Mouse (Mus musculus) hindbrain, embryonic 13.5 days (tissue): Measurements from ENCODE around the gene Tmem86b. TPM values are rescaled to one million over a fixed set of nuclear protein-coding genes. Genes with fewer than 3 reads are reported as not detected.

Source experiments
- ATAC-seq: fragments of 200-750 bp; cut with Nextera tagmentation; 2 replicates; pipeline ENCODE4 v1.8.0; 2017; ENCODE audit warnings: moderate TSS enrichment; ENCODE audit not compliant: low FRiP score
- H3K27ac ChIP-seq: fragments of 300-500 bp; sonication (generic); 2 replicates; pipeline ENCODE4 v1.5.1; 2015; ENCODE audit warnings: inconsistent platforms, mild to moderate bottlenecking, moderate library complexity
- H3K27me3 ChIP-seq: fragments of 300-500 bp; sonication (generic); 2 replicates; pipeline ENCODE4 v1.6.1; 2015; ENCODE audit warnings: mild to moderate bottlenecking, inconsistent platforms
- H3K36me3 ChIP-seq: fragments of 300-500 bp; sonication (generic); 2 replicates; pipeline ENCODE4 v1.6.1; 2015; ENCODE audit warnings: mild to moderate bottlenecking, inconsistent platforms
- H3K4me1 ChIP-seq: fragments of 300-500 bp; sonication (generic); replicated peaks from 2 replicates; pipeline ENCODE4 v1.6.1; 2015; ENCODE audit warnings: inconsistent platforms
- H3K4me2 ChIP-seq: fragments of 300-500 bp; sonication (generic); 2 replicates; pipeline ENCODE4 v1.6.1; 2015; ENCODE audit warnings: inconsistent platforms, mild to moderate bottlenecking, moderate library complexity
- H3K4me3 ChIP-seq: fragments of 300-500 bp; sonication (generic); 2 replicates; pipeline ENCODE4 v1.5.1; 2015; ENCODE audit warnings: mild to moderate bottlenecking, inconsistent platforms
- H3K9ac ChIP-seq: fragments of 300-500 bp; sonication (generic); 2 replicates; pipeline ENCODE4 v1.6.1; 2015; ENCODE audit warnings: mild to moderate bottlenecking, inconsistent platforms
- H3K9me3 ChIP-seq: fragments of 300-500 bp; sonication (generic); 2 replicates; pipeline ENCODE4 v1.6.1; 2016; ENCODE audit warnings: inconsistent platforms
- WGBS: fragments of 180-500 bp; shearing (Covaris S2); methylation state at CpG from one replicate; pipeline ENCODE4 v1.1.7; 2015; 5-methylcytosine and 5-hydroxymethylcytosine counted together
- polyA plus RNA-seq: library from polyadenylated mRNA; unstranded; fragments of >200 nt; fragmentation: Nextera tagmentation; extraction: Ambion mirVana; gene quantifications from 2 replicates; pipeline ENCODE4 v1.2.1, GENCODE M21; 2015

The Tmem86b gene
- polyA plus RNA-seq, 1 experiment from 2014 or later = 3.8 TPM

GRCm38 (mm10) chr7:4646806-4647205 lies 15.6 kb upstream of the Tmem86b start:
- Histone ChIP-seq H3K9me3 (no peaks in the 10 kb centered on the region), H3K27me3 (no peaks in the 10 kb centered on the region), H3K36me3 (peaks cover 62% of the 10 kb centered on the region), H3K27ac (no peak overlapping the region), H3K4me2 (no peak overlapping the region), H3K4me1 (peaks cover 6% of the 10 kb centered on the region; the same call in 1 of the 2 replicates), H3K9ac (no peak overlapping the region), H3K4me3 (no peak overlapping the region)
- no peak for ATAC-seq
- 87% methylated on average over 3 of the region's 3 CpGs for WGBS

GRCm38 (mm10) chr7:4643225-4643624 lies 12.0 kb upstream of the Tmem86b start:
- Histone ChIP-seq H3K4me3 (no peak overlapping the region), H3K4me2 (no peak overlapping the region), H3K27ac (no peak overlapping the region), H3K27me3 (no peaks in the 10 kb centered on the region), H3K36me3 (peaks cover 91% of the 10 kb centered on the region), H3K9ac (no peak overlapping the region), H3K9me3 (no peaks in the 10 kb centered on the region), H3K4me1 (no peaks in the 10 kb centered on the region)
- no peak for ATAC-seq
- 95% methylated on average over 6 of the region's 6 CpGs for WGBS

DNA sequence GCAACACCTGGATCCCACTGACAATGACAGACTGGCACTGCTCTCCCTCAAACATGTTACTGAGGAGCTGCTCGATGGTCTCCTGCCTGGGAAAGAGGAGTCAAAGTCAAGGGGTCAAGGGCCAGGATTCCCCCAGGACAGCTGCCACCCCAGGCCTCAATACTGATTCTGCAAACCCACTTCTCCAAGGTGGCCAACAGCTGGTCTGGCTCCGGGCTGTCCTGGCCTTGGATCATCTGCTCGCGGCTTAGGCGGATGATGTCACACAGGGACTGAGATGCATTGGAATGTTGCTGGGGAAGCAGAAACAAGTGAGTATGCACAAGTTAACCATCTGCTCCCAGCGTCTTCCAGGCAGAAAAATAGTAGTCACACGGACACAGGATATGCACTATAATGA lies 10.7 kb upstream of the Tmem86b start:
- Histone ChIP-seq H3K27ac (no peak overlapping the region), H3K4me2 (no peak overlapping the region), H3K27me3 (no peaks in the 10 kb centered on the region), H3K4me3 (no peak overlapping the region), H3K36me3 (peaks cover 99% of the 10 kb centered on the region), H3K4me1 (no peaks in the 10 kb centered on the region), H3K9ac (no peak overlapping the region), H3K9me3 (no peaks in the 10 kb centered on the region)
- WGBS = 93% methylated on average over 7 of the region's 7 CpGs
- no peak for ATAC-seq

DNA sequence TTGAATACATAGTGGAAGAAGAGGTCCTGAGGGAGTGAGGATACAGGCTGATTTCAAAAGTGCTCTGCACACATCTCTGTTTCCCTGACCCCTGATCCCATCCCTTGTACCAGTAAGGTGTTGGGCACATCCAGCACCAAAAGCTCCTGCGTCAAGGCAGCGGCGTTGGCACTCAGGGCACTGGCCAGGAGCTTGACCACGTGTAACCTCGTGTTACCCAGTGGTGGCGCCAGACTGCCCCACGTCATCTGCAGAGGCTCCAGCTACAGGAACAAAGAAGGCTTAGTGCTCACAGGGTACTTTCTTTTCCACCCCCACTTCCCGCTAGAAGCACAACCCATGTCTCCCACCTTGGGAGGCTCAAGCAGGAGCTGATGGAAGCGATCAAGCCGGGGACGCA lies 9.9 kb upstream of the Tmem86b start:
- Histone ChIP-seq H3K27ac (no peak overlapping the region), H3K4me1 (no peaks in the 10 kb centered on the region), H3K9me3 (no peaks in the 10 kb centered on the region), H3K4me3 (no peak overlapping the region), H3K9ac (no peak overlapping the region), H3K4me2 (no peak overlapping the region), H3K27me3 (no peaks in the 10 kb centered on the region), H3K36me3 (peaks cover 98% of the 10 kb centered on the region)
- ATAC-seq = no peak
- WGBS = 82% methylated on average over 11 of the region's 11 CpGs

GRCm38 (mm10) chr7:4636179-4636578 lies 5.0 kb upstream of the Tmem86b start:
- no peaks in the 10 kb centered on the region for H3K4me1 ChIP-seq
- no peak overlapping the region for H3K9ac ChIP-seq
- WGBS = 87% methylated on average over 4 of the region's 4 CpGs
- no peak overlapping the region for H3K27ac ChIP-seq
- no peak overlapping the region for H3K4me2 ChIP-seq
- H3K36me3 ChIP-seq = peaks cover 91% of the 10 kb centered on the region
- ATAC-seq = no peak
- H3K9me3 ChIP-seq = no peaks in the 10 kb centered on the region
- no peaks in the 10 kb centered on the region for H3K27me3 ChIP-seq
- no peak overlapping the region for H3K4me3 ChIP-seq

- no peak overlapping the region for H3K4me3 ChIP-seq
- peaks cover 69% of the 10 kb centered on the region for H3K36me3 ChIP-seq
- no peak overlapping the region for H3K4me2 ChIP-seq
- no peaks in the 10 kb centered on the region for H3K4me1 ChIP-seq
- H3K27me3 ChIP-seq = no peaks in the 10 kb centered on the region
- no peak for ATAC-seq
- WGBS = 76% methylated on average over 1 of the region's 1 CpGs
- no peaks in the 10 kb centered on the region for H3K9me3 ChIP-seq
- H3K27ac ChIP-seq = no peak overlapping the region
- H3K9ac ChIP-seq = no peak overlapping the region
Measured at GRCm38 (mm10) chr7:4630198-4630597, 1.0 kb downstream of the Tmem86b start.

GRCm38 (mm10) chr7:4629586-4629985 lies 1.6 kb downstream of the Tmem86b start:
- no peak overlapping the region for H3K27ac ChIP-seq
- H3K9me3 ChIP-seq = no peaks in the 10 kb centered on the region
- no peak overlapping the region for H3K4me2 ChIP-seq
- ATAC-seq = no peak
- no peak overlapping the region for H3K9ac ChIP-seq
- no peak overlapping the region for H3K4me3 ChIP-seq
- peaks cover 64% of the 10 kb centered on the region for H3K36me3 ChIP-seq
- H3K27me3 ChIP-seq = no peaks in the 10 kb centered on the region
- 88% methylated on average over 5 of the region's 5 CpGs for WGBS
- no peaks in the 10 kb centered on the region for H3K4me1 ChIP-seq

- no peak for ATAC-seq
- WGBS = 91% methylated on average over 2 of the region's 2 CpGs
- H3K4me1 ChIP-seq = no peaks in the 10 kb centered on the region
- H3K9me3 ChIP-seq = no peaks in the 10 kb centered on the region
- no peak overlapping the region for H3K4me2 ChIP-seq
- no peak overlapping the region for H3K27ac ChIP-seq
- no peak overlapping the region for H3K9ac ChIP-seq
- no peaks in the 10 kb centered on the region for H3K27me3 ChIP-seq
- H3K36me3 ChIP-seq = peaks cover 31% of the 10 kb centered on the region
- no peak overlapping the region for H3K4me3 ChIP-seq
Measured at GRCm38 (mm10) chr7:4625928-4626327, 5.3 kb downstream of the Tmem86b start.

DNA sequence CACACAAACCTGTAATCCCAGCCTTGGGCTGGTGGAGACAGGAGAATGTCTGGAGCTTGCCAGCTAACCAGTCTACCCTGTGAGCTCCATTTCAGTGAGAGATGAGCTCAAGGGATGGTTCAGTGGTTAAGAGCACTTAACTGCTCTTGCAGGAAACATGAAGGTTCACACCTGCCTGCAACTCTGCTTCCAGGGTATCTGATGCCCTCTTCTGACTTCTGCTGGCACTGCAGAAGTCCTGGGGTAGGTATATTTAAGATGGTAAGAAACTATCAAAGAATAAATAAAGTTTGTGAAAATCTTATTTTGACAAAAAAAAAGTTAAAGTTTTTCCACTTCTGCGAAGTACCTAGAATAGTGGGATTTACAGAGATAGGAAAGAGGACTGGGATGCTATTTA lies 6.9 kb downstream of the Tmem86b start:
- 40% methylated on average over 1 of the region's 1 CpGs for WGBS
- no peaks in the 10 kb centered on the region for H3K27me3 ChIP-seq
- H3K9me3 ChIP-seq = no peaks in the 10 kb centered on the region
- H3K36me3 ChIP-seq = peaks cover 15% of the 10 kb centered on the region
- no peak overlapping the region for H3K4me2 ChIP-seq
- ATAC-seq = no peak
- H3K27ac ChIP-seq = no peak overlapping the region
- H3K4me3 ChIP-seq = no peak overlapping the region
- no peak overlapping the region for H3K9ac ChIP-seq
- no peaks in the 10 kb centered on the region for H3K4me1 ChIP-seq

DNA sequence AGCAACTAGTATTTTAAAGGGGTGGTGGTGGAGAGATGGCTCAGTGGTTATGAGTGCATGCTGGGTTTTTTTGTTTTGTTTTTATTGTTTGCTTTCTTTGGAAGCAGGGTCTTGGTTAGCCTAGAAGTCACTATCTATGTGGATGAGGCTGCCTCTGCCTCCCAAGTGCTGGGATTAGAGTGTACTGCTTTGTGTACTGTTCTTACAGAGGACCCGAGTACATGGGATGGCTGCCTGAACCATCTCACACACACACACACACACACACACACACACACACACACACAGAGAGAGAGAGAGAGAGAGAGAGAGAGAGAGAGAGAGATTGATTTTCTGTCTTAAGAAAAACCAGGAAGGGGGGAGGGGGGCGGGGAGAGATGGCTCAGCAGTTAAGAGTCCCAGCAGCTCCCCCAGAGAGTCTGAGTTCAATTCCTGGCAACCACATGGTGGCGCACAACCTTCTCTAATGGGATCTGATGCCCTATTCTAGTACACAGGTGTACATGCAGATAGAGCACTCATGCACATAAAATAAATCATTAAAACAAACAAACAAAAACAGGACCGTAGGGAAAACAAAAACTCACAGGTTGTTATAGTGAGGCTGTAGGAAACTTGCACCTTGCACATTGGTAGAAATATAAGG lies 7.6 kb downstream of the Tmem86b start:
- ATAC-seq = peak; percentile 52; the same call in 1 of the 2 replicates
- Histone ChIP-seq H3K4me2 (no peak overlapping the region), H3K4me3 (no peak overlapping the region), H3K9me3 (no peaks in the 10 kb centered on the region), H3K27me3 (no peaks in the 10 kb centered on the region), H3K27ac (no peak overlapping the region), H3K36me3 (peaks cover 8% of the 10 kb centered on the region), H3K9ac (no peak overlapping the region), H3K4me1 (no peaks in the 10 kb centered on the region)
- 37% methylated on average over 4 of the region's 4 CpGs for WGBS

GRCm38 (mm10) chr7:4619979-4620378 lies 11.2 kb downstream of the Tmem86b start:
- no peak overlapping the region for H3K9ac ChIP-seq
- H3K4me1 ChIP-seq = no peaks in the 10 kb centered on the region
- no peaks in the 10 kb centered on the region for H3K27me3 ChIP-seq
- H3K27ac ChIP-seq = no peak overlapping the region
- WGBS = 42% methylated on average over 1 of the region's 1 CpGs
- no peak for ATAC-seq
- H3K9me3 ChIP-seq = no peaks in the 10 kb centered on the region
- H3K36me3 ChIP-seq = no peaks in the 10 kb centered on the region
- no peak overlapping the region for H3K4me2 ChIP-seq
- H3K4me3 ChIP-seq = no peak overlapping the region

- no peak for ATAC-seq
- Histone ChIP-seq H3K27me3 (no peaks in the 10 kb centered on the region), H3K36me3 (no peaks in the 10 kb centered on the region), H3K9ac (no peak overlapping the region), H3K4me3 (no peak overlapping the region), H3K4me2 (no peak overlapping the region), H3K9me3 (no peaks in the 10 kb centered on the region), H3K4me1 (no peaks in the 10 kb centered on the region), H3K27ac (no peak overlapping the region)
- 68% methylated on average over 14 of the region's 14 CpGs for WGBS
Measured at GRCm38 (mm10) chr7:4613740-4614403, 17.4 kb downstream of the Tmem86b start.

- ATAC-seq = no peak
Measured at GRCm38 (mm10) chr7:4612956-4613355, 18.3 kb downstream of the Tmem86b start.

More at GRCm38 (mm10) chr7:4612956-4613355, 18.3 kb downstream of the Tmem86b start:
- H3K4me3 ChIP-seq = no peak overlapping the region
- no peaks in the 10 kb centered on the region for H3K27me3 ChIP-seq
- H3K4me2 ChIP-seq = no peak overlapping the region
- no peak overlapping the region for H3K9ac ChIP-seq
- H3K27ac ChIP-seq = no peak overlapping the region
- no peaks in the 10 kb centered on the region for H3K9me3 ChIP-seq
- 91% methylated on average over 1 of the region's 1 CpGs for WGBS
- no peaks in the 10 kb centered on the region for H3K4me1 ChIP-seq
- no peaks in the 10 kb centered on the region for H3K36me3 ChIP-seq
